Mouse (Mus musculus): ENCODE results near the gene Xcr1.

Gene Xcr1

GRCm38 (mm10) chr9:123861929-123862328 is at the start of gene Xcr1:
Gene Xcr1 (minus strand): TSS chr9:123862029.
- DNase-seq (ENCODE audit: low spot score in 2 of 2): no peak

- no peak for DNase-seq (ENCODE audit: low spot score in 2 of 2)
Measured at GRCm38 (mm10) chr9:123872049-123872448, 10.2 kb upstream of the Xcr1 start.

- no peak for DNase-seq (ENCODE audit: low spot score in 2 of 2)
Measured at GRCm38 (mm10) chr9:123869167-123869784, 7.4 kb upstream of the Xcr1 start.

- no peak for DNase-seq (ENCODE audit: low spot score in 2 of 2)
Measured at GRCm38 (mm10) chr9:123863641-123864040, 1.8 kb upstream of the Xcr1 start.

- no peak for DNase-seq (ENCODE audit: low spot score in 2 of 2)
Measured at GRCm38 (mm10) chr9:123862895-123863616, 1.2 kb upstream of the Xcr1 start.

- DNase-seq (ENCODE audit: low spot score in 2 of 2): no peak
Measured at GRCm38 (mm10) chr9:123856836-123857235, 5.0 kb downstream of the Xcr1 start.

- no peak for DNase-seq (ENCODE audit: low spot score in 2 of 2)
Measured at GRCm38 (mm10) chr9:123852449-123853390, 9.1 kb downstream of the Xcr1 start.

GRCm38 (mm10) chr9:123851713-123852448 is 9.9 kb downstream of the Xcr1 start, which contains the start of gene Fyco1:
Gene Fyco1 (minus strand): TSS chr9:123851899.
- peak; percentile 83 to 95 for DNase-seq (ENCODE audit: low spot score in 2 of 2)

GRCm38 (mm10) chr9:123851062-123851712 is 10.6 kb downstream of the Xcr1 start:
- peak; percentile 36 to 51 for DNase-seq (ENCODE audit: low spot score in 2 of 2)

- DNase-seq (ENCODE audit: low spot score in 2 of 2): peak in 1 of 2 experiments; percentile 15
Measured at GRCm38 (mm10) chr9:123850705-123851061, 11.1 kb downstream of the Xcr1 start.

GRCm38 (mm10) chr9:123849976-123850695 is 11.7 kb downstream of the Xcr1 start:
- DNase-seq (ENCODE audit: low spot score in 2 of 2): no peak

- DNase-seq (ENCODE audit: low spot score in 2 of 2): no peak
Measured at GRCm38 (mm10) chr9:123846490-123846889, 15.3 kb downstream of the Xcr1 start.

- no peak for DNase-seq (ENCODE audit: low spot score in 2 of 2)
Measured at GRCm38 (mm10) chr9:123845120-123845519, 16.7 kb downstream of the Xcr1 start.

- DNase-seq (ENCODE audit: low spot score in 2 of 2): no peak
Measured at GRCm38 (mm10) chr9:123844468-123844867, 17.4 kb downstream of the Xcr1 start.

GRCm38 (mm10) chr9:123840243-123840642 is 21.6 kb downstream of the Xcr1 start:
- no peak for DNase-seq (ENCODE audit: low spot score in 2 of 2)

- no peak for DNase-seq (ENCODE audit: low spot score in 2 of 2)
Measured at GRCm38 (mm10) chr9:123835851-123836250, 26.0 kb downstream of the Xcr1 start.

- no peak for DNase-seq (ENCODE audit: low spot score in 2 of 2)
Measured at GRCm38 (mm10) chr9:123828916-123829315, 32.9 kb downstream of the Xcr1 start.

- DNase-seq (ENCODE audit: low spot score in 2 of 2): peak in 1 of 2 experiments; percentile 20
Measured at GRCm38 (mm10) chr9:123826631-123827030, 35.2 kb downstream of the Xcr1 start.

GRCm38 (mm10) chr9:123818601-123819000 is 43.2 kb downstream of the Xcr1 start:
- DNase-seq (ENCODE audit: low spot score in 2 of 2): no peak

- no peak for DNase-seq (ENCODE audit: low spot score in 2 of 2)
Measured at GRCm38 (mm10) chr9:123815996-123816395, 45.8 kb downstream of the Xcr1 start.

Data from urinary bladder, adult 18-20 months (tissue).